Mouse (Mus musculus): ENCODE measurements around the gene Med26.

DNA sequence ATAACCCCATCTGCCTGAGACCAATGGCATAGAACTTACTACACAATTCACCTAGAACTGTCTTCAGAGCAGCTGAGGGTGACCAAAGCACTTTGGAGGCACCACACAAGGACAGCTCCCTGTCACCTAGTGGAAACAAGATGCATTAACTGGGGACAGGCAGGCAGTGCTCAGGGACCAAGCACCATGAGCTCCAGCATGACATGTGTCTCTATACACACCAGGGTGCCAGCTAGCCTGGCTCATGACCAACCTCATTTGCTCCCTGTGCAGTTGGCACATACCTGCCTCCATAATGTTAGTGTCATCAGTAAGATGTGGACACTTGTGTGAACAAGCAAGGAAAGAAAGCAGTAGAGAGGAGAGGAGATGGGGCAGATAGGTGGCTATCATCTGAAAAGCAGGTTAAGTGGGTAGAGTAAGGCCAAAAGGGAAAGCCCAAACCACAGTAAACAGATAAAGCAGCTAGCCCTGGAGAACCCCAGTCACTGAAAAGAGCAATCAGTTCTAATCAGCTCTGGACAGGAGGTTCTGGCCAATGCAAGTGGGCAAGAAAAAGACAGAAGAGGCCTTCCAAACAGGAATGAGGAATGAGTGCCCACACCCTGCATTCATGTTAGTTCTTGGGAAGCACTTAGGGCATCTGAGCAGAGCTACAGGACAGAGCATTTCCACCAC, 43.3 kb downstream of the Med26 start:
- no peak; the same call in 1 of the 2 replicates for TF ChIP-seq CTCF (IDR thresholded peaks at IDR 0.05; ENCODE audit: borderline replicate concordance, extremely low read depth, insufficient read depth, insufficient read length)
- no peak for TF ChIP-seq POLR2A (IDR thresholded peaks at IDR 0.05; ENCODE audit: borderline replicate concordance, extremely low read depth, insufficient read depth, insufficient read length, poor library complexity, severe bottlenecking)
